ENCODE assay signal across 10 mouse cellular contexts in the genomic region with DNA sequence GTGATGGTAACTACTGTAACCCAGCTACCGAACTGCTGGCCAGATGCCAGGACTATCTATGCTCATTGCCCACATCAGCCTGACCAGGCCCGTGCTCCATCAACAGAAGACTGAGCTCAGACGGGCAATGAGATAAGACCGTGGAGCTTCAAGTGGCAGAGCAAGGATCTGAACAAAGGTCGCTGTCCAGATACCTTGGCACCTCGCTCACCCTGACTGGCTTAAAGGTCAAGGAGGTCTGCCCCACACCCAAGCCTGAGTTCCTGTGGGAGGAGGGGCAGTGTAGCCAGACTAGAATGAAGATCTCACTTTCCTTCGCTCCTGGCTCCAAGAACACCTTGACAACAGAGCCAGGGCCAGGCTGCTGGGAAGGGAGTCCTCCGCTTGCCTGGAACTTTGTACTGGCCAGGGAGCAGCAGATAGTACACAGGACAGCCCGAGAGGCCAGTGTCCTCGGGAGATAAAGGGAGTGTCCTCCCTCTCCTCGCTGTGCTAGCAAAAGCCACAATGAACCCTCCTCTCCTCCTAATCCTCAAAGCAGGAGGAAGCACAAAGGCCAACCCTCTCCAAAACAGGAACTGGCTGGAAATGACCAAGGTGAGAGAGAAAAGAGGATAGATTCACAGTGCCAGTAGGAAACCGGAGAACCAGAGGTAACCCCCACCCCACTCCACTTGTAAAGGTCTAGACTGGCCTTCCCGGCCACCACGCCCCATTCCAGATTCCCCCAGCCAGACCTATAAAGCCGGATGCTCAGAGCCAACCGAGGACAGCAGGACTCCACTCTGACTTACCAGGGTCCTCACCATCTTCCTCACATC. TPM values are rescaled to one million over a fixed set of nuclear protein-coding genes. Genes with fewer than 3 reads are reported as not detected.
DNase-seq lines count a peak whose midpoint lies in the region; ATAC-seq and TF ChIP-seq lines count a peak whose summit lies in the region.
"Had no signal": no experiment of that assay in that cellular context is flagged by ENCODE, and none has a peak within 500 bp of the region (broad histone marks: within the 10 kb centered on the region; RNA-seq: fewer than 3 reads in every experiment).

No protein-coding gene starts in this region.

- H3K4me3 ChIP-seq in lung, postnatal 0 days (ENCODE audit: low read depth, low read length), result no peak overlapping the region
- H3K4me3 ChIP-seq in bone marrow, adult 2 months (replicated peaks; ENCODE audit: control insufficient read depth, low read depth, low read length), result peak overlapping the region; percentile 20
- no peak overlapping the region for H3K4me3 ChIP-seq in stomach, embryonic 16.5 days (replicated peaks; ENCODE audit: low read length)
- H3K4me3 ChIP-seq in hindbrain, embryonic 11.5 days (ENCODE audit: low read depth, low read length), result no peak overlapping the region
- H3K4me3 ChIP-seq: midbrain, embryonic 13.5 days had no signal

- TF ChIP-seq EP300 in lung, postnatal 0 days (IDR thresholded peaks at IDR 0.05), result no peak

- no peaks in the 10 kb centered on the region for H3K36me3 ChIP-seq in lung, postnatal 0 days (ENCODE audit: insufficient read depth, low read length)
- H3K36me3 ChIP-seq in stomach, embryonic 16.5 days (ENCODE audit: control insufficient read depth, insufficient read depth, low read length), result no peaks in the 10 kb centered on the region; the same call in 1 of the 2 replicates
- peaks cover 7% of the 10 kb centered on the region; the same call in 1 of the 2 replicates for H3K36me3 ChIP-seq in hindbrain, embryonic 11.5 days (ENCODE audit: control insufficient read depth, insufficient read depth, low read length)

- no peak for TF ChIP-seq CTCF in lung, postnatal 0 days (IDR thresholded peaks at IDR 0.05)
- no peak for TF ChIP-seq CTCF in bone marrow, adult 2 months (IDR thresholded peaks at IDR 0.05; ENCODE audit: control insufficient read depth, insufficient read depth, low read length)

- no peak overlapping the region for H3K27ac ChIP-seq in lung, postnatal 0 days (ENCODE audit: low read length)
- peak overlapping the region; percentile 87 for H3K27ac ChIP-seq in bone marrow, adult 2 months (ENCODE audit: control insufficient read depth, insufficient read depth, low read depth, low read length, poor library complexity)
- no peak overlapping the region for H3K27ac ChIP-seq in stomach, embryonic 16.5 days (ENCODE audit: low read length)
- no peak overlapping the region for H3K27ac ChIP-seq in hindbrain, embryonic 11.5 days (ENCODE audit: low read depth, low read length)
- H3K27ac ChIP-seq: midbrain, embryonic 13.5 days had no signal

- H3K9ac ChIP-seq in lung, postnatal 0 days (replicated peaks; ENCODE audit: low read depth), result no peak overlapping the region
- no peak overlapping the region for H3K9ac ChIP-seq in stomach, embryonic 16.5 days (ENCODE audit: low read length)
- no peak overlapping the region for H3K9ac ChIP-seq in hindbrain, embryonic 11.5 days (ENCODE audit: low read depth, low read length)
- H3K9ac ChIP-seq: midbrain, embryonic 13.5 days had no signal

- TF ChIP-seq POLR2A in bone marrow, adult 2 months (IDR thresholded peaks at IDR 0.05; ENCODE audit: borderline replicate concordance, control insufficient read depth, low read depth, low read length), result peak; percentile 28; the same call in 1 of the 2 replicates

- no peaks in the 10 kb centered on the region for H3K27me3 ChIP-seq in lung, postnatal 0 days (replicated peaks; ENCODE audit: insufficient read depth, low read length)
- H3K27me3 ChIP-seq in stomach, embryonic 16.5 days (ENCODE audit: control insufficient read depth, insufficient read depth, low read length), result no peaks in the 10 kb centered on the region
- no peaks in the 10 kb centered on the region for H3K27me3 ChIP-seq in hindbrain, embryonic 11.5 days (ENCODE audit: control insufficient read depth, insufficient read depth, low read length)
- H3K27me3 ChIP-seq: midbrain, embryonic 13.5 days had no signal

- no peaks in the 10 kb centered on the region for H3K4me1 ChIP-seq in lung, postnatal 0 days (ENCODE audit: insufficient read depth, low read depth, low read length)
- peaks cover 2% of the 10 kb centered on the region; the same call in 1 of the 2 replicates for H3K4me1 ChIP-seq in bone marrow, adult 2 months (ENCODE audit: control insufficient read depth, insufficient read depth, low read length)
- peaks cover 23% of the 10 kb centered on the region for H3K4me1 ChIP-seq in stomach, embryonic 16.5 days (ENCODE audit: control insufficient read depth, insufficient read depth, low read length)
- H3K4me1 ChIP-seq in hindbrain, embryonic 11.5 days (replicated peaks; ENCODE audit: control insufficient read depth, insufficient read depth, low read length), result peaks cover 2% of the 10 kb centered on the region; the same call in 1 of the 2 replicates

- peak; percentile 37 for ATAC-seq in lung, postnatal 0 days
- peak; percentile 38; the same call in 1 of the 2 replicates for ATAC-seq in stomach, embryonic 16.5 days (ENCODE audit: insufficient read depth, low FRiP score)
- no peak for ATAC-seq in hindbrain, embryonic 11.5 days (ENCODE audit: low FRiP score)
- ATAC-seq: midbrain, embryonic 13.5 days had no signal

- DNase-seq in lung, postnatal 0 days (ENCODE audit: low spot score), result no peak
- DNase-seq in lung, postnatal 10 days, result no peak
- peak; percentile 56 to 59 for DNase-seq in kidney, postnatal 25 days
- DNase-seq in hindbrain, embryonic 11.5 days (ENCODE audit: low spot score), result no peak
- DNase-seq in left cerebral cortex, postnatal 4 days, result no peak

- H3K9me3 ChIP-seq in lung, postnatal 0 days (ENCODE audit: low read length), result no peaks in the 10 kb centered on the region
- H3K9me3 ChIP-seq in stomach, embryonic 16.5 days (replicated peaks; ENCODE audit: control insufficient read depth, low read length), result no peaks in the 10 kb centered on the region
- H3K9me3 ChIP-seq in hindbrain, embryonic 11.5 days (ENCODE audit: control insufficient read depth, low read length), result no peaks in the 10 kb centered on the region
- H3K9me3 ChIP-seq: midbrain, embryonic 13.5 days had no signal

- intact Hi-C loops in left cerebral cortex, postnatal 4 days (cut with DNase I), result no loop called here

- 53% methylated on average over 16 of the region's 16 CpGs for WGBS in lung, postnatal 0 days
- 44% methylated on average over 16 of the region's 16 CpGs for WGBS in bone marrow, adult 2 months
- 63% methylated on average over 16 of the region's 16 CpGs for WGBS in stomach, embryonic 16.5 days
- 80% methylated on average over 16 of the region's 16 CpGs for WGBS in hindbrain, embryonic 11.5 days

- no peak overlapping the region for H3K4me2 ChIP-seq in lung, postnatal 0 days (replicated peaks; ENCODE audit: low read depth, low read length)
- no peak overlapping the region for H3K4me2 ChIP-seq in stomach, embryonic 16.5 days (ENCODE audit: low read depth, low read length)
- H3K4me2 ChIP-seq in hindbrain, embryonic 11.5 days (replicated peaks; ENCODE audit: low read depth, low read length), result no peak overlapping the region
- H3K4me2 ChIP-seq: midbrain, embryonic 13.5 days had no signal

RNA-seq across cellular contexts. Expression of a gene that starts 6.7 kb away (rescaled TPM):
- polyA plus RNA-seq in lung, postnatal 0 days (2015; fragmentation: Nextera tagmentation; extraction: Ambion mirVana), result 43.7 and 45.3 TPM in 2 replicates
- polyA plus RNA-seq in bone marrow, adult 2 months (2011; ENCODE audit: insufficient read depth, insufficient read length, low replicate concordance, missing spikeins), result 41.1 and 41.2 TPM in 2 replicates
- 56.8 and 61.0 TPM in 2 replicates for polyA plus RNA-seq in stomach, embryonic 16.5 days (2015; fragmentation: Nextera tagmentation; extraction: Ambion mirVana)
- polyA plus RNA-seq in hindbrain, embryonic 11.5 days (2014; fragmentation: Nextera tagmentation; extraction: Ambion mirVana), result 10.9 and 12.2 TPM in 2 replicates
- 10 to 100 TPM; 60.7 to 64.9 TPM for total RNA-seq in left cerebral cortex, postnatal 4 days (2021)

RNA-seq across cellular contexts. Expression of a gene that starts 17.6 kb away (rescaled TPM):
- polyA plus RNA-seq in lung, postnatal 0 days (2015; fragmentation: Nextera tagmentation; extraction: Ambion mirVana), result not detected in 2 replicates
- not detected in 2 replicates for polyA plus RNA-seq in bone marrow, adult 2 months (2011; ENCODE audit: insufficient read depth, insufficient read length, low replicate concordance, missing spikeins)
- not detected in 2 replicates for polyA plus RNA-seq in stomach, embryonic 16.5 days (2015; fragmentation: Nextera tagmentation; extraction: Ambion mirVana)
- not detected in 2 replicates for polyA plus RNA-seq in hindbrain, embryonic 11.5 days (2014; fragmentation: Nextera tagmentation; extraction: Ambion mirVana)
- not detected for total RNA-seq in left cerebral cortex, postnatal 4 days (2021)
- total RNA-seq: hematopoietic stem cell, adult 5-6 weeks had no signal
- polyA plus RNA-seq: cortical plate, adult 2 months; midbrain, embryonic 13.5 days had no signal

RNA-seq across cellular contexts. Expression of a gene that starts 29.6 kb away (rescaled TPM):
- polyA plus RNA-seq in lung, postnatal 0 days (2015; fragmentation: Nextera tagmentation; extraction: Ambion mirVana), result 0.10 and 0.21 TPM in 2 replicates
- 2.2 and 6.5 TPM in 2 replicates for polyA plus RNA-seq in bone marrow, adult 2 months (2011; ENCODE audit: insufficient read depth, insufficient read length, low replicate concordance, missing spikeins)
- polyA plus RNA-seq in stomach, embryonic 16.5 days (2015; fragmentation: Nextera tagmentation; extraction: Ambion mirVana), result 0.18 and 0.19 TPM in 2 replicates
- polyA plus RNA-seq in hindbrain, embryonic 11.5 days (2014; fragmentation: Nextera tagmentation; extraction: Ambion mirVana), result 0.21 TPM in 1 of 2 replicates, not detected in the other
- total RNA-seq in left cerebral cortex, postnatal 4 days (2021), result not detected
- total RNA-seq: hematopoietic stem cell, adult 5-6 weeks had no signal

RNA-seq across cellular contexts. Expression of a gene that starts 34.7 kb away (rescaled TPM):
- 0.20 and 0.43 TPM in 2 replicates for polyA plus RNA-seq in lung, postnatal 0 days (2015; fragmentation: Nextera tagmentation; extraction: Ambion mirVana)
- polyA plus RNA-seq in bone marrow, adult 2 months (2011; ENCODE audit: insufficient read depth, insufficient read length, low replicate concordance, missing spikeins), result 13.3 and 41.7 TPM in 2 replicates
- polyA plus RNA-seq in stomach, embryonic 16.5 days (2015; fragmentation: Nextera tagmentation; extraction: Ambion mirVana), result 0.31 and 0.54 TPM in 2 replicates
- 0.11 and 0.60 TPM in 2 replicates for polyA plus RNA-seq in hindbrain, embryonic 11.5 days (2014; fragmentation: Nextera tagmentation; extraction: Ambion mirVana)
- total RNA-seq in left cerebral cortex, postnatal 4 days (2021), result under 1 TPM; 0.38 to 0.46 TPM

RNA-seq across cellular contexts. Expression of a gene that starts 45.0 kb away (rescaled TPM):
- 0.14 and 0.70 TPM in 2 replicates for polyA plus RNA-seq in lung, postnatal 0 days (2015; fragmentation: Nextera tagmentation; extraction: Ambion mirVana)
- 50.6 and 60.6 TPM in 2 replicates for polyA plus RNA-seq in bone marrow, adult 2 months (2011; ENCODE audit: insufficient read depth, insufficient read length, low replicate concordance, missing spikeins)
- 0.39 and 1.6 TPM in 2 replicates for polyA plus RNA-seq in stomach, embryonic 16.5 days (2015; fragmentation: Nextera tagmentation; extraction: Ambion mirVana)
- polyA plus RNA-seq in hindbrain, embryonic 11.5 days (2014; fragmentation: Nextera tagmentation; extraction: Ambion mirVana), result 0.85 and 1.8 TPM in 2 replicates
- 10 to 100 TPM; 24.2 to 26.4 TPM for total RNA-seq in left cerebral cortex, postnatal 4 days (2021)

Comparison
In these comparisons a context has a peak if more than half of its experiments do, and no peak if none do; other contexts are left out.
1. DNase-seq: peak in kidney, postnatal 25 days (2 of 2); none in lung, postnatal 0 days (single experiment), lung, postnatal 10 days (single experiment), hindbrain, embryonic 11.5 days (single experiment) and left cerebral cortex, postnatal 4 days (single experiment).